Mouse (Mus musculus): ENCODE measurements at regions not wholly inside any gene's neighbourhood (a gene's known extent, or its start where the extent isn't known, plus 50 kb on each side); places are given as distances from the start of the nearest gene placed in this dataset.
A peak's percentile ranks its signal among the peaks of the same experiment; 100 is the strongest.
"Not testable (repeated sequence)": the region's sequence is repeated elsewhere in the genome, so short reads cannot be mapped to it uniquely, and the experiment has no call there.

- not testable (repeated sequence) for H3K27ac ChIP-seq; H3K27me3 ChIP-seq (replicated peaks); ATAC-seq; H3K4me2 ChIP-seq (replicated peaks); H3K4me1 ChIP-seq (replicated peaks); H3K9ac ChIP-seq; H3K9me3 ChIP-seq; H3K4me3 ChIP-seq (replicated peaks); H3K36me3 ChIP-seq
- 87% methylated on average over 3 of the region's 3 CpGs for WGBS
Measured at GRCm38 (mm10) chr2:109791921-109792320, 98.7 kb upstream of the Lin7c start.

- Histone ChIP-seq H3K4me3 (replicated peaks) (no peak overlapping the region), H3K36me3 (no peaks in the 10 kb centered on the region), H3K27ac (no peak overlapping the region), H3K27me3 (replicated peaks) (no peaks in the 10 kb centered on the region), H3K9ac (no peak overlapping the region), H3K4me2 (replicated peaks) (no peak overlapping the region), H3K4me1 (replicated peaks) (no peaks in the 10 kb centered on the region), H3K9me3 (no peaks in the 10 kb centered on the region)
- ATAC-seq: no peak
- WGBS: 81% methylated on average over 1 of the region's 1 CpGs
Measured at GRCm38 (mm10) chr2:109816993-109817392, 73.7 kb upstream of the Lin7c start.

GRCm38 (mm10) chr2:109820357-109820756, 70.3 kb upstream of the Lin7c start:
- Histone ChIP-seq H3K27ac (no peak overlapping the region), H3K9me3 (no peaks in the 10 kb centered on the region), H3K4me2 (replicated peaks) (no peak overlapping the region), H3K36me3 (no peaks in the 10 kb centered on the region), H3K27me3 (replicated peaks) (no peaks in the 10 kb centered on the region), H3K9ac (no peak overlapping the region), H3K4me3 (replicated peaks) (no peak overlapping the region), H3K4me1 (replicated peaks) (no peaks in the 10 kb centered on the region)
- ATAC-seq: no peak
- 77% methylated on average over 6 of the region's 6 CpGs for WGBS

GRCm38 (mm10) chr2:109820869-109821268, 69.8 kb upstream of the Lin7c start:
- Histone ChIP-seq H3K4me3 (replicated peaks) (no peak overlapping the region), H3K4me1 (replicated peaks) (no peaks in the 10 kb centered on the region), H3K4me2 (replicated peaks) (no peak overlapping the region), H3K36me3 (no peaks in the 10 kb centered on the region), H3K27ac (no peak overlapping the region), H3K9ac (no peak overlapping the region), H3K9me3 (no peaks in the 10 kb centered on the region), H3K27me3 (replicated peaks) (no peaks in the 10 kb centered on the region)
- ATAC-seq: peak; percentile 84
- WGBS: 44% methylated on average over 1 of the region's 1 CpGs

GRCm38 (mm10) chr2:109822993-109823830, 67.4 kb upstream of the Lin7c start:
- Histone ChIP-seq H3K9ac (no peak overlapping the region), H3K27ac (no peak overlapping the region), H3K4me3 (replicated peaks) (no peak overlapping the region), H3K9me3 (no peaks in the 10 kb centered on the region), H3K36me3 (no peaks in the 10 kb centered on the region), H3K4me1 (replicated peaks) (no peaks in the 10 kb centered on the region), H3K4me2 (replicated peaks) (no peak overlapping the region), H3K27me3 (replicated peaks) (no peaks in the 10 kb centered on the region)
- 81% methylated on average over 4 of the region's 4 CpGs for WGBS
- ATAC-seq: no peak

GRCm38 (mm10) chr2:109840258-109840657, 50.4 kb upstream of the Lin7c start:
- H3K27me3 ChIP-seq (replicated peaks): no peaks in the 10 kb centered on the region
- H3K4me2 ChIP-seq (replicated peaks): no peak overlapping the region
- no peak overlapping the region for H3K9ac ChIP-seq
- no peaks in the 10 kb centered on the region for H3K36me3 ChIP-seq
- H3K9me3 ChIP-seq: no peaks in the 10 kb centered on the region
- H3K27ac ChIP-seq: no peak overlapping the region
- 64% methylated on average over 2 of the region's 2 CpGs for WGBS
- no peak overlapping the region for H3K4me3 ChIP-seq (replicated peaks)
- no peaks in the 10 kb centered on the region for H3K4me1 ChIP-seq (replicated peaks)
- no peak for ATAC-seq

Measured in intestine, embryonic 15.5 days (tissue).